Comparison of ENCODE assay signal across 8 mouse cellular contexts in genomic region chr6:117169910-117170747, GRCm38 (mm10). TPM values are rescaled to one million over a fixed set of nuclear protein-coding genes. Genes with fewer than 3 reads are reported as not detected.
DNase-seq lines count a peak whose midpoint lies in the region; ATAC-seq and TF ChIP-seq lines count a peak whose summit lies in the region.

No protein-coding gene starts in this region.

- no peak overlapping the region; the same call in 1 of the 2 replicates for H3K9ac ChIP-seq in forebrain, embryonic 11.5 days (ENCODE audit: low read length)
- H3K9ac ChIP-seq in neural tube, embryonic 13.5 days: peak overlapping the region; percentile 70; the same call in 1 of the 2 replicates

- H3K4me1 ChIP-seq in forebrain, embryonic 11.5 days (replicated peaks; ENCODE audit: control insufficient read depth, insufficient read depth, low read length): peaks cover 2% of the 10 kb centered on the region; the same call in 1 of the 2 replicates
- H3K4me1 ChIP-seq in neural tube, embryonic 13.5 days (replicated peaks): peaks cover 28% of the 10 kb centered on the region

- TF ChIP-seq CTCF in layer of hippocampus, adult 2 months (conservative IDR thresholded peaks at IDR 0.05): no peak

- no peaks in the 10 kb centered on the region for H3K9me3 ChIP-seq in forebrain, embryonic 11.5 days (ENCODE audit: control insufficient read depth, low read length)
- no peaks in the 10 kb centered on the region for H3K9me3 ChIP-seq in neural tube, embryonic 13.5 days

- peak overlapping the region; percentile 60 for H3K4me3 ChIP-seq in layer of hippocampus, adult 2 months
- H3K4me3 ChIP-seq in forebrain, embryonic 11.5 days (ENCODE audit: low read depth, low read length): peak overlapping the region; percentile 52; the same call in 1 of the 2 replicates
- H3K4me3 ChIP-seq in neural tube, embryonic 13.5 days: peak overlapping the region; percentile 53

- H3K4me2 ChIP-seq in forebrain, embryonic 11.5 days (ENCODE audit: low read depth, low read length, severe bottlenecking): peak overlapping the region; percentile 92
- peak overlapping the region; percentile 88 for H3K4me2 ChIP-seq in neural tube, embryonic 13.5 days

- peak overlapping the region; percentile 75; the same call in 1 of the 2 replicates for H3K27ac ChIP-seq in layer of hippocampus, adult 2 months
- no peak overlapping the region for H3K27ac ChIP-seq in forebrain, embryonic 11.5 days (ENCODE audit: low read depth, low read length)
- H3K27ac ChIP-seq in neural tube, embryonic 13.5 days (replicated peaks): no peak overlapping the region

- H3K36me3 ChIP-seq in forebrain, embryonic 11.5 days (ENCODE audit: control insufficient read depth, insufficient read depth, low read length): no peaks in the 10 kb centered on the region
- H3K36me3 ChIP-seq in neural tube, embryonic 13.5 days: no peaks in the 10 kb centered on the region

- ATAC-seq in forebrain, embryonic 11.5 days (replicated peaks; ENCODE audit: low FRiP score): no peak
- no peak for ATAC-seq in neural tube, embryonic 13.5 days (ENCODE audit: low read depth)

- no peak for DNase-seq in layer of hippocampus, adult 2 months (ENCODE audit: low spot score in 2 of 2)
- DNase-seq in layer of hippocampus, postnatal 25 days (ENCODE audit: extremely low spot score in 1 of 2, low spot score in 1 of 2): no peak
- peak; percentile 40 for DNase-seq in forebrain, embryonic 11.5 days (ENCODE audit: low spot score)
- peak; percentile 49 to 62 for DNase-seq in kidney, postnatal 36 days
- DNase-seq in thymus, postnatal 10 days (ENCODE audit: low spot score in 2 of 2): no peak
- no peak for DNase-seq in thymus, postnatal 14 days
- no peak for DNase-seq in adrenal gland, adult 18-20 months (ENCODE audit: low spot score in 2 of 2)

- H3K27me3 ChIP-seq in forebrain, embryonic 11.5 days (ENCODE audit: control insufficient read depth, insufficient read depth, low read length): peaks cover 40% of the 10 kb centered on the region
- H3K27me3 ChIP-seq in neural tube, embryonic 13.5 days: peaks cover 84% of the 10 kb centered on the region

- WGBS in forebrain, embryonic 11.5 days: 17% methylated on average over 10 of the region's 10 CpGs
- WGBS in neural tube, embryonic 13.5 days: 18% methylated on average over 10 of the region's 10 CpGs

RNA-seq across cellular contexts. Expression of gene Cxcl12, which starts 1.8 kb away (rescaled TPM):
- total RNA-seq in layer of hippocampus, adult 2 months (2021): 10 to 100 TPM; 41.1 to 45.2 TPM
- 10 to 100 TPM; 41.5 to 50.2 TPM for total RNA-seq in layer of hippocampus, postnatal 25 days (2021)
- polyA plus RNA-seq in forebrain, embryonic 11.5 days (2014; fragmentation: Nextera tagmentation; extraction: Ambion mirVana): 52.0 and 56.7 TPM in 2 replicates
- 54.5 and 64.0 TPM in 2 replicates for polyA plus RNA-seq in neural tube, embryonic 13.5 days (2015; fragmentation: Nextera tagmentation; extraction: Ambion mirVana)
- total RNA-seq in adrenal gland, adult 18-20 months (2021): 10 to 100 TPM; 45.9 to 81.1 TPM

Comparison
In these comparisons a context has a peak if more than half of its experiments do, and no peak if none do; other contexts are left out.
1. DNase-seq: peak in forebrain, embryonic 11.5 days (single experiment) and kidney, postnatal 36 days (2 of 2); none in layer of hippocampus, adult 2 months (0 of 2), layer of hippocampus, postnatal 25 days (0 of 2), thymus, postnatal 10 days (0 of 2), thymus, postnatal 14 days (single experiment) and adrenal gland, adult 18-20 months (0 of 2).
2. Peak in every context shown above with its lines, with median percentiles within 50 percentile points of each other: H3K4me3 ChIP-seq.